Mouse (Mus musculus) c-Kit-positive CD71-negative TER-119-negative erythroid progenitor cells, embryonic 14.5 days (primary cell): Measurements from ENCODE around the gene Tmem135.
A peak's percentile ranks its signal among the peaks of the same experiment; 100 is the strongest.

Source experiments
- DNase-seq: peaks from one replicate; pipeline ENCODE4 v3.0.0-alpha.2; 2013; ENCODE audit warnings: low read depth

The Tmem135 gene

DNA sequence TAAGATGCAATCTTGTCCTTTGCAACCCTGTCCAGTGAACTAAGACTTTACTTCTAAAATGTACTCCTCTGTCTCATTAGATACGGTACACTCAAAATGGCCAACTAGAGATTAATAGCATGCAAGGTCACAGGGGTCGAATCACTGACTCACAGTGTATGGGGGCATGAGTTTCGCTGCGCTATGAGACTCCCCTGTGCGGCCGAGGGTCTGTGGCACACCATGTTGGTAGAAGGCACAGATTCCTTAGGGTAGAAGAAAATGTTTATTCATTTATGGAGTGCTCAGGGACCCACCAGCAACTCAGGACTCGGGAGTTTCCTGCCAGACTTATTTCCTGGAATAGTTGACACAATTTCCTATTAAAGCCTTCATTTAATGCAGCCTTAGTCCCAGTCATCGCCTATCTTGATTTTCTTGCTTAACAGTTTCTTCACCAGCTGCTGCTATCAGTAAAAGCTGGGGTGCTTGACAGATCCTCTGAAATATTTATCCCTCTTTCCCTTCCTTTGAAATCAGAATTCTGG, 14.2 kb upstream of the Tmem135 start:
- no peak for DNase-seq

DNA sequence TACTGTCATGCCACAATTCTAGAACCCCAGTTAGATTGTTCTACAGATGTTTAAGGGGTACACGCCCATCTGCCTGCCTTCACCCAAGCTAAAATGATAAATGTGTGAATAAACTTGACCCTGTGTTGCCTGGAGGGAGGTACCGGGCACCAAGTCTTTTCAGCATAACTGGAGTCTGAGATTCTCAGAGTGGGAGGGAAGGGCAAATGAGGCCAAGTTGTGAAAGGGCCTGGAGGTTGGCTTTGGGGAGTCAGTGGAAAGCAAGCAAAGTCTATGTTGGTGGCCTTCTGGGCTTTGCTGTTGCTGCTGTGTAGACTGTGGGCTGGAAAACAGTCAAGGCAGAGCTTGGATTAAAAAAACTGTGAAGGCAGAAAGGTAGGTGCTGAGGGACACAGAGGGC, 13.7 kb upstream of the Tmem135 start:
- DNase-seq: no peak

DNA sequence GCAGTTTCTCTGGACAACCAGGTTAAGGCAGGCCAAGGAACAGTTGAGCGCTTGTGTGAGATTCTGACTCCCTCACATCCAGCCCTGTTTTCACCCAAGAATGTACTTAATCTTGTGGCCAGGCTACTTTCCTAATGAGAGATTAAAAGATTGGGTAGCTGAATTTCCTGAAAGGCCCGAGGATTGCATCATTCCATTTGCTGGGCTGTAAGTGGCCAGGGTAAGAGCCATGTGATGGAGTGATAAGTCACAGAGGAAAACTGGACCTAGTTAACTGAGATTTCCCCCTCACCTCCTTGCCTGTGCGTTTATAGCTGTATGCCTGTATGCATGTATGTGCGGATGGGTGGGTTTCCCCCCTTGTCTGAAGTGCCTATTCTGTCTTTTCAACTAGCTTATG, 12.0 kb upstream of the Tmem135 start:
- no peak for DNase-seq

DNA sequence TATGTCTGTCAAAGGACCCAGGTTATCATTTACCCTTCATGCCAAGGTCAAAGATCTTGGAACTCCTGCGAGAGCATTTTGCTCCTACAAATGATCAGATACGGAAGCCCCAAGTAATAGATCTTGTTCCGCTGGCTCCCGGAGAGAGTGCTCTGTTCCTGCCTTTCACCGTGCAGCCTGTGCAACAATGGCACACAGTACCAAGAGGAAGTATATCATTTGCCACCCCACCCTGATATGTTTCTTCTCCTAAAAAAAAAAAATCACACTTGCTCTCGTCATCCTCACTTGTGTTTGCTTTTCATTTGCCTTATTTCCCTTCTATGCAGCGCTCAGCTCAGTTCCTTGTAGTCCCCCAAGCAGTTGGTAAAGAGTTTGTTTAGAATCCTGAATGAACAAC, 8.1 kb upstream of the Tmem135 start:
- DNase-seq: no peak

DNA sequence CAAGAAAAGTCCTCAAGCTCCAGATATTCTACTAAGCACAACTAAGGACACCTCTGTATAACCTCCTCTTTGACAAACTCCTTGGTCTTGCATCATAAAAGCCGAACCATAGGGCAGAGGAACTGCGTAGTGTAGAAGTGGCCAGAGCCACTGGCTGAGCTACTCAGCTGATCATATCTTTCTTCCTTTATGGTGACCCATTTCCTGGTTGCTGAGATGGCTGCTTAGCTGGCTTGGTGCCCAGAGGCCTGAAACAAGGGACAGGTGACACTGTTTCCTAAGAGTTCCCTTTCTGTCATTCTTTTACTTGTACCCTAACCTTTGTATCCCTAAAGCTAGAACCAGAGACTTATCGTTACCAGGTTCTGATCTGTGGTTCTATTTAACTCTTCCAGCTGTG, 7.3 kb upstream of the Tmem135 start:
- DNase-seq: no peak

DNA sequence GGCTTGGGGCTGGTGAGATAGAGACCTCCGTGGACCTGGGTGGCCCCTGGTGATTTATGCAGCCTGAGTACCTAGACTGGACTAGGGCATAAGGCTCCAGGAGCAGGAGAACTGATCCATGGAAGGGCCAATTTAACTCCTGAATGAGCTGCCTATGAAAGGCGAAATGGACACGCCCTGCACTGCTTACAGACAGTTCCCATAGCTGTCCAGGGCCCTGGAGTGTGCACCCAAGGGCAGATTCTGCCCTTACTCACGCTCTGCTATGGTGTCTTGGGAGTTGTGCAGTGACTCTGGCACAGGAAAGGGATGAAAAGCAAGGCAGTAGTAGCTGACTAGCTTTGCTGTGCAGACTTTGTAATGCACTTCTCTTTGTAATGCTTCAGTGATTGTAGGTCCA, 6.3 kb upstream of the Tmem135 start:
- DNase-seq: no peak

DNA sequence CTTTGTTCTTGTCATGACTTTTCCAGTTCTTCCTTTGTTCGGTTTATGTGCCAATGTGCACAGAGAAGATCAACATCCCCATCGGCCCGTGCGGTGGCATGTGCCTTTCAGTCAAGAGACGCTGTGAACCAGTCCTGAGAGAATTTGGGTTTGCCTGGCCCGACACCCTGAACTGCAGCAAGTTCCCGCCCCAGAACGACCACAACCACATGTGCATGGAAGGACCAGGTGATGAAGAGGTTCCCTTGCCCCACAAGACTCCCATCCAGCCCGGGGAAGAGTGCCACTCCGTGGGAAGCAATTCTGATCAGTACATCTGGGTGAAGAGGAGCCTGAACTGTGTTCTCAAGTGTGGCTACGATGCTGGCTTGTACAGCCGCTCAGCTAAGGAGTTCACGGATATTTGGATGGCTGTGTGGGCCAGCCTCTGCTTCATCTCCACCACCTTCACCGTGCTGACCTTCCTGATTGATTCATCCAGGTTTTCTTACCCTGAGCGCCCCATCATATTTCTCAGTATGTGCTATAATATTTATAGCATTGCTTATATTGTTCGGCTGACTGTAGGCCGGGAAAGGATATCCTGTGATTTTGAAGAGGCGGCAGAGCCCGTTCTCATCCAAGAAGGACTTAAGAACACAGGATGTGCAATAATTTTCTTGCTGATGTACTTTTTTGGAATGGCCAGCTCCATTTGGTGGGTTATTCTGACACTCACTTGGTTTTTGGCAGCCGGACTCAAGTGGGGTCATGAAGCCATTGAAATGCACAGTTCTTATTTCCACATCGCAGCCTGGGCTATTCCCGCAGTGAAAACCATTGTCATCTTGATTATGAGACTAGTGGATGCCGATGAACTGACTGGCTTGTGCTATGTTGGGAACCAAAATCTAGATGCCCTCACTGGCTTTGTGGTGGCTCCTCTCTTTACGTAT, 3.3 kb upstream of the Tmem135 start:
- DNase-seq: no peak

DNA sequence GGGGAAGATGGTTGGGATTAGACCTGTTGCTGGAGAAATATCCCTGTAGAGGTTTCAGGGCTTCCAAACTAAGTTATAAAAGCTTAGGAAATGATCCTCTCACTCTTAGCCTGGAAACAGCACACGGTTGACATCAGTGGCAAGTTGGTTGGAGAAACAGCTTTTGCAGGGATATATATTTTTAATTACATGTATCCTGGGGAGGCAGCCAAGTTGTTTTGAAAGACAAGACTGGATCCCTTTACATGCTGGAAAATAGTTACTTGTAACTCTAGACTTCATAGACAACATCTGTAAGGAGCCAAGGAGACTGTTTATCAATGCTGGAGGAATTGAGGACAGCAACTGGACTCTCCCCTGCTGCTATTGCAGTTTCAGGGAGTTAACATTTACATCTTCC, 2.0 kb upstream of the Tmem135 start:
- no peak for DNase-seq

DNA sequence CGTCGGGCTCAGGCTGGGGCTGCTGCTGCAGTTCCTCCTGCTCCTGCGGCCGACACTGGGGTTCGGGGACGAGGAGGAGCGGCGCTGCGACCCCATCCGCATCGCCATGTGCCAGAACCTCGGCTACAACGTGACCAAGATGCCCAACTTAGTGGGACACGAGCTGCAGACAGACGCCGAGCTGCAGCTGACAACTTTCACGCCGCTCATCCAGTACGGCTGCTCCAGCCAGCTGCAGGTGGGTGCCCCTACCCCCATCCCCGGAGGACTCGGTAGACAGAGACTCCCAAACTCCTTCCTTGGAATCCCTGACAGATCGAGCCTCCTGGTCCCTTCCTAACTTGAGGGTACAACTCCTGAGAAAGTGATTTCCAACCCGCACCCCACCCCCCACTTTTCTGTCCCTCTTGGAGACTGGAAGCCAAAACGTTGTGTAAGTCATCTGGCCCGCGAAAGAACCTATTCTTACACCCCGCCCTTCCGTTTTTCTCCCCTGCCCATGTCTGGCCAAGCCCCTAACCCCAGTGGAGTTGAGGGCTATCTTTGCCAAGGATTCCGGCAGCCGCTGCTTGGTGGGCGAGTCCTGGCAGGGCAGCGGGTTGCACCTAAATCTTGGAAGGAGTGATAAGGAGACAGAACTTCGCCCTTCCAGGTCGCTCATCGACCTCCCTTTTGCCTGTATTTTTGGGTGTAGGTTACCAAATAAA, 865 bp upstream of the Tmem135 start:
- no peak for DNase-seq

DNA sequence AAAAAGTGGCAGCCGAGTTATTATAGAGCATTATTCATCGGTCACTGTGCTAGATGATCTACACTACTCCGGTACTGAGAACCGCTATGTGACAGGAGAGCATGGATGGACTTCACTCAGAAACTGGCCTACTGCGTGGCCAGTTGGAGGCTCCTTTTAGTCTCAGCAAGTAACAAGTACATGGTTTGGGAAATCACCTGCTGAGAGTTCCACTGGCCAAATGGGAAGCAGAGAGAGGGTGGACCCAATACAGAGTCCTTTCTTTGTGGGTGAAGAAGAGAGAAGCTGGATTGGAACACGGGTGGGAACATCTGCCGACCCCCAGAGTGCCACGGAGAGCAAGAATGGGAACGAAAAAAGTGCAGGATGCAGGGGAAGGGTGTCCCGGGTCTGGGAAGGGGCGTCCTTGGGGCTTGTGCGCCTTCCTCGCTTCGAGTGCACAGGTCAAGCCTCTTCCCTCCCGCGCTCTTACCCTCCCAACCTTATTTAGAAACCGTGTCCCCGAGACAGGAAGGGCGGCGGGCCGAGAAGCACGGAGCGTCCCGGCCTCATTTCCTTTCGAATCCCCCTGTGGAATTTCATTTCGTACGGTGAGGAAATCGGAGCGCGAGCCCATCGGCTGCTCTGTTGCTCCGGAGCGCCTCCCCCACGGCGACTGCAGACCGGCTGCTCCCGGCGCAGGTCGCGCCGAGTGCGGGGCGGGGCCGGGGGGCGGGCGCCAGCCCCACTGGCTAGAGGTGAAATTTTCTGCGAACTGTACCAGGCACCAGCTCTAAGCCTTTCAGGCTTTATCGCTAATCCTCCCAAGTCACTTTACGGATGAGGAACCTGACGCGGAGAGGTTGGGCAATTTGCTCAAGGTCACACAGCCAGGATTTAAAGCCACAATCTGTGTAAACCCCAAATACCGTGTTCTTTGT, 709 bp downstream of the Tmem135 start:
- peak; percentile 42 for DNase-seq

DNA sequence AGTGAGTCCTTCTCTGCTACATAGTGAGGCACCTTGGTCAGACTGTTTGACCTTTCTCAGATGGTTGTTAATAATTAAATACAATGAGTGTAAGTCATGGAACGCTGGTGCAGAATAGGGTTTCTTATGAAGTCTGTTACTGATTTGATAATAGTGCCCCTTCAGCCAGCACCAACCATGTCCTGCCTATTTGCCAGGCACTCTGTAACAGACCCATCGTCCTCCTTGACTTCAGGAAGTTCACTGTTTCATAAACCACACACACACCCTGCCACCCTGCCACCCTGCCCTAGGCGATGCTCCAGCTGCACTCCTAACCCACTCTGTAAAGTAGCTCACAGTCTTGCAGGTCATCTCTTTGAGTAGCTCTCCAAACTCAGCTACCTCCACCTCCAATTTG, 2.1 kb downstream of the Tmem135 start:
- DNase-seq: no peak

DNA sequence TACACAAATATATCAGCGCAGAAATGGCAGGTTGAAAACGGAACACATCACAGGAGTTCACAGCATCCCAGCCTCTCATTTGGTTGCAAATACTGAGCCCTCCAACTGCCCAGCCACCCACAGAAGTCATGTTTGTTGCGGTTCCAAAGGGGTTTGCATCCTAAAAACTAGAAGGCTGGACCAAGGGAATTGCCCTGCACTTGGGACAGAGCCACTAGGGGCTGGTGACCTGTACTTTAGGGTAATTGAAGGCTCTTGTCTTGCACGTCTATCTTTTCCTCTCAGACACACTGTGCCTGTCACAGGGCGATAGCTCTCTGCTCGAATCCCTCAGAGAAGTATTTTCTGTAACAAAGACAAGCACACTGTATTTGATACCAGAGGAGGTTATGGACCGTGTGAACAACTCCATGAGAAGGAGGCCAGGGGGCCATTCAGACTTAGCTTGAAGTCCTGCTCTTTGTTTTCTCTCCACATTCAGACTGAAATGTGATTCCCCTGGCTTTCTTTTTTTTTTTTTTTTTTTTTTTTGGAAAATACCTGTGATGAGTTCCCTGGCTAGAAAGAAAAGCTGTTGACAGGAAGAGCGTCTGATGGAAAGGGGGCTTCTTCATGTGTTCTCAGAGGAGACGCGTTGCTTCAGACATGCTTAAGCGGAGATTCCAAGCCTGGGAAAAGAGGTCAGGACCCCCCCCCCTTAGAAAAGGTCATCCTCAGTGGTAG, 2.7 kb downstream of the Tmem135 start:
- no peak for DNase-seq

DNA sequence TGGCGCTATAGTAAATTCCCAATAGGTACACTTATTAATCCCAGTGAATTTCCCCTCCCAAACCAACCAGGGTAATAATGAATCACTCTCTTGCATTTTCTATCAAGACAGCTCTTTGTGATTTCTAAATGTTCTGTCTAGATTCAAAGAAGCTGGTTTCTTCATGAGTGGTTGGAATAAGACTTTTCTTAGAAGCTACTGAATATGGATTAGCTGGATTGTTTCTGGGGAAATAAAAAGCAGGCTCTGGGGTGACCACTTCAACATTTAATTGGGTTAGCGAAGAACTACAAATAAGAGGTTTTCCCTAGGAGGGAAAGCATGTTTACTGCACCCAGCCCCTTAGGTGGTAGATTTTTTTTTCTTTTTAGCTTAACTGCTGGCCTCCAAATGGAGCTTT, 3.3 kb downstream of the Tmem135 start:
- DNase-seq: no peak

DNA sequence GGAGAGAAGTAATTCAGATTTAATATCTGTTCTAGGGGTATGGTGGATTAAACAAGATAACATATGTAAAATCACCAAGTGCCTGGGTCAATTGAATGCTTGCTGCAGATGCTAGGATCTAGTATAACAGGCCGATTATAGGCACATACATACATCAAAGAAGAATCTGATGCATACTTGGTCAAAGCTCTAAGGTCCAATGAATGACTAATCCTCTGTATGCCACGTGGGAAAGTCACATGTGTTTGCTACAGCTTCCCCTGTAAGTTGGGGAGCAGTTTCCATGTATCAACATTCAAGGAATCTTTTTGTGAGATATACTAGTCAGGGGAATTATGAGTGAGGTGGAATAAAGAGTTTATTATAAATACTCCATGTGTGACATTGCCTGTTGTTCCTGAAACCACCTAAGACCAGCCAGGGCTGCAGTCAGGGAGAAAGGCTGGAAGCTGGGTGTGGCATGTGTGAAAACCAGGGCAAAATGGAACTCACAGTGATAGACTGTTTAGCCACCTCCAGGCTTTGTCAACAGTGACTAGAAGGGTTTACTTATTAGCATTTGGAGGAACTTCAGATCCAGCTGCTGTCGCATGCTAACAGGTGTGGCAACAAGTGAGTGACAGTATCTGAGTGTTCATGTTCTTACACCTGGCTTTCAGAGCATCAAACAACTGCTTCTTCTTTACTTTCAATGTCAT, 6.0 kb downstream of the Tmem135 start:
- DNase-seq: no peak

DNA sequence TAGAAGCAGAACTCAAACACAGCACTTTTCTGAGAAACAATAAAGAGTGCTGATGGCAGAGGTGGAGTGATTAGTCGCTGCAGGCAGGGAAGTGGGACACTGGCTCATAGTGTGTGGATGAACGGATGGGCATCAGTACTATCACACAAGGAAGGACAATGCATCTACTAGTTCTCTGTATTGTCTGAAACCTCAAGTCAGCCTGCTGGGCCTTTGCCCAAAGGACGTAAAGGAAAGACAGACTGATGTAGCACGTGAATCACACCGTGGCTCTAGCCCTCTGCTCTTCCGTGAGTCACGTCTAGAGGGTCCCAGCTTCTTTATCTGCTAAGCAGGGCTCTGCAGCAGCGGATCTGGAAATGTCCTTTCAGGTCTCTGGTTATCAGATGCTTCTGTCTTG, 7.6 kb downstream of the Tmem135 start:
- no peak for DNase-seq

DNA sequence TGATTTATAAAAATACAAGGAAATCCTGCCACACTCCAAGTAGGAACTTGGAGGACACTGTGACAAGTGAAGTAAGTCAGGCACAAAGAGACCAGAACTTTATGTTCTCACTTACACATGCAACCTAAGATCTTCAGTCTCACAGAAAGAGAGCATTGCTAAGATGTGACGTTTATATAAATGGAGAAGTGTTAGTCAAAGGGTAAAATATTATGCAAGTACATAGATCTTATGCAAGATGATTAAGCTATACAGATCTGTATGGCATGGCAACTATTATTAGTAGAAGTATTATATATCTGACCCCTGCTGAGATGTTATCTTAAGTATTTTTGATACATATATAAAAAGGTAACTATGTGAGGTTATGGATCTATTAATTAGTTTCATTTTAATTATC, 8.6 kb downstream of the Tmem135 start:
- no peak for DNase-seq

DNA sequence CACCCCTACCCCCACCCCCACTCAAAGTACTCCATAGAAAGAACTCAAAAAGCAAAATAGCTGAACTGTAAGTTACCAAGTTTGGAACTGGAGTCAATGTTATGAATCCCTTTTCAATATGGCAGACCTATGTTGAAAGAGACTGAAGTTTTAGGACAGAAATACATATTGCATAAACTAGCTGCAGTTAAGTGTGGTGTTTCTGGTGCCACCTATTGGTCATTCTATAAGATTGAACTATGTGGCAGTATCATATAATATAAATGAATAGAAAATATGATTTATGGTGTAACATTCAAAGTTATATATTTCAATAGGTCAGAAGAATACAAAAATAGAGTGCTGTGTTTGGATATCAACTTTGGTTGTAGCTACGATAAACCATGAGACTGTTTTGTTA, 11.2 kb downstream of the Tmem135 start:
- DNase-seq: no peak

DNA sequence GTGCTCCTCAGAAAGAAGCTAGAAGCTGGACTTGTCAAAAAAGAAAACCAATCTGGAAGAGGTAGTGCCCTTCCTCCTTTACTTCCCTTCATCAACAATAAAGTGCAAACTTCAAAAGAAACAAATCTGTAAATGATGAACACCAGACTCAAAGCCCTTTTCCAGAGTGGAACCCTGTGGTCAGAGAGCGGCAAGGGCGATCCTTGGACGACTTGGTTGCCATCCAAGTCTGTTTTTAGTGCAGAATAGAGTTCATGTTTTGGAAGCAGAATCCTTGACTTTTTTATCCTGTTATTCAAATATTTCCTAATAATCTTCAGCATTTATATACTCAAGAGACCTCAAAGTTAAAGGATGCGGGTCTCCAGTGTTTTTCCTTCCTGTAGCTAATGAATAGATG, 11.6 kb downstream of the Tmem135 start:
- no peak for DNase-seq

DNA sequence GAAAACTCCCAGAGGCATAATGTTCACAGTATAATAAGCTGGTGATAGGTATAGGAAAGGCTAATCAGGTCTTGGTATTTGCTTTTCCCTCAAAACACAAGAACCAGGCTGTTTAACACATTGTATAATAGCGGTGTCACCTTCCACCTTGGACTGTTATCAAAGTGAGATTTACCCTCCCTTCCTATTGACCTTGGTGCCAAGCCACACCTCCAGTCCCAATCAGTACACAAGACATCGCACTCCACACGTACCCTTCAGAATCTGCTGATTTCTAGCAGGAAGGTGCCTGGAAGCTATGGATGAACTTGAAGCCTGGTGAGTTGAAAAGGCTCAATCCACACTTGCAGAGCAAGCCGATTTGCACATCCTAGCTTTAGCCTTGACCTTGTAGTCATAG, 12.2 kb downstream of the Tmem135 start:
- no peak for DNase-seq

DNA sequence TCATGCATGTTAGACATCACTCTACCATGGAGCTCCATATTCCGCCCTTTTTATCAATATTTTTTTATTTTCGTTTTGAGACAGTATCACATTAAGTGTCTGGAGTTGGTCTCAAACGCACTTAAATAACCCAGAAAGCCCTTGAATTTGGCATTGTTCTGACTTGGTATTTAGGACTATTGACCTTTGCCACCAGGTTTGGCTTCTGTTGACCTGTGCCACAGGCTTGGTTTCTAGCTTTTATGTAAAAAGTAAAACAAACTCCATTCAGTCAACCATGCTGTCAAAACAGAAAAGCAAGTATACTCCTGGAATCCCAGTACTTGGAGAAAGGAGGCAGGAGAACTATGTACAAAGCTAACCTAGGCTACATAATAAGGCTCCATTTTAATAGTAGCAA, 12.7 kb downstream of the Tmem135 start:
- no peak for DNase-seq

DNA sequence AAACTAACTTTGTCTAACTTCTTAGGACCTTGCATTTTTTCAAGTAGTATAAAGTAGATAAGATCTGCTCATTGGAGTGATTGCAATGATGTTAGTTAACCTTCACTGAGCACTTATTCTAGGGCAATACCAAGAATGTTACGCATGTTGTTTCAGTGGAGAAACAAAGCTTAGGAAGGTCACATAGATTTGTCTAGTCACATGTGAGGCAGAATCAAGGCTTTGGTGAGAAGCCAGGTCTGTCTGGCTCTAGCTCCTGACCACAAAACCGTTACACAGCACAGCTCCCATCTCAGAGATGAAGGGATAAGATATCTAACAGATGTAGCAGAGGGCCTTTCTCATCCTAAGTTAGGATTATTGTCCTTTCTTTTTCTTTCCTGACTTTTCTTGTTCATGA, 13.4 kb downstream of the Tmem135 start:
- DNase-seq: no peak
